Mouse (Mus musculus): ENCODE results near the gene Slc44a5.

Gene Slc44a5

GRCm38 (mm10) chr3:154174031-154174430 is 200.8 kb downstream of the Slc44a5 start:
- no peak for DNase-seq

- DNase-seq: no peak
Measured at GRCm38 (mm10) chr3:154174766-154175165, 201.5 kb downstream of the Slc44a5 start.

GRCm38 (mm10) chr3:154177665-154178305 is 204.5 kb downstream of the Slc44a5 start:
- DNase-seq: no peak

- no peak for DNase-seq
Measured at GRCm38 (mm10) chr3:154179423-154179920, 206.2 kb downstream of the Slc44a5 start.

- DNase-seq: peak in 1 of 2 experiments; percentile 2
Measured at GRCm38 (mm10) chr3:154182987-154183386, 209.8 kb downstream of the Slc44a5 start.

GRCm38 (mm10) chr3:154183957-154184356 is 210.7 kb downstream of the Slc44a5 start:
- no peak for DNase-seq

- no peak for DNase-seq
Measured at GRCm38 (mm10) chr3:154188668-154189067, 215.4 kb downstream of the Slc44a5 start.

- no peak for DNase-seq
Measured at GRCm38 (mm10) chr3:154192328-154193030, 219.2 kb downstream of the Slc44a5 start.

GRCm38 (mm10) chr3:154193189-154193840 is 220.1 kb downstream of the Slc44a5 start:
- no peak for DNase-seq

GRCm38 (mm10) chr3:154200422-154200828 is 227.2 kb downstream of the Slc44a5 start:
- no peak for DNase-seq

- DNase-seq: no peak
Measured at GRCm38 (mm10) chr3:154201796-154202195, 228.6 kb downstream of the Slc44a5 start.

GRCm38 (mm10) chr3:154202383-154202782 is 229.1 kb downstream of the Slc44a5 start:
- DNase-seq: no peak

- DNase-seq: no peak
Measured at GRCm38 (mm10) chr3:154208479-154208878, 235.2 kb downstream of the Slc44a5 start.

- DNase-seq: no peak
Measured at GRCm38 (mm10) chr3:154209201-154209754, 236.0 kb downstream of the Slc44a5 start.

- no peak for DNase-seq
Measured at GRCm38 (mm10) chr3:154209776-154210430, 236.7 kb downstream of the Slc44a5 start.

- no peak for DNase-seq
Measured at GRCm38 (mm10) chr3:154210431-154211055, 237.3 kb downstream of the Slc44a5 start.

- DNase-seq: no peak
Measured at GRCm38 (mm10) chr3:154212551-154212950, 239.3 kb downstream of the Slc44a5 start.

GRCm38 (mm10) chr3:154215309-154215708 is 242.1 kb downstream of the Slc44a5 start:
- DNase-seq: no peak

GRCm38 (mm10) chr3:154215779-154216178 is 242.5 kb downstream of the Slc44a5 start:
- DNase-seq: no peak

GRCm38 (mm10) chr3:154222141-154222591 is 248.9 kb downstream of the Slc44a5 start:
- DNase-seq: no peak

- no peak for DNase-seq
Measured at GRCm38 (mm10) chr3:154222688-154223087, 249.5 kb downstream of the Slc44a5 start.

GRCm38 (mm10) chr3:154226100-154226752 is 253.0 kb downstream of the Slc44a5 start:
- DNase-seq: peak; percentile 8 to 14

All from lung, adult 18-20 months (tissue).